Mouse (Mus musculus) ovary, postnatal 10 days (tissue): ENCODE data around the gene Tmco1.

Source experiments
- DNase-seq: peaks from one replicate; pipeline ENCODE4 v3.0.0; 2022; ENCODE audit warnings: low spot score

The Tmco1 gene

DNA sequence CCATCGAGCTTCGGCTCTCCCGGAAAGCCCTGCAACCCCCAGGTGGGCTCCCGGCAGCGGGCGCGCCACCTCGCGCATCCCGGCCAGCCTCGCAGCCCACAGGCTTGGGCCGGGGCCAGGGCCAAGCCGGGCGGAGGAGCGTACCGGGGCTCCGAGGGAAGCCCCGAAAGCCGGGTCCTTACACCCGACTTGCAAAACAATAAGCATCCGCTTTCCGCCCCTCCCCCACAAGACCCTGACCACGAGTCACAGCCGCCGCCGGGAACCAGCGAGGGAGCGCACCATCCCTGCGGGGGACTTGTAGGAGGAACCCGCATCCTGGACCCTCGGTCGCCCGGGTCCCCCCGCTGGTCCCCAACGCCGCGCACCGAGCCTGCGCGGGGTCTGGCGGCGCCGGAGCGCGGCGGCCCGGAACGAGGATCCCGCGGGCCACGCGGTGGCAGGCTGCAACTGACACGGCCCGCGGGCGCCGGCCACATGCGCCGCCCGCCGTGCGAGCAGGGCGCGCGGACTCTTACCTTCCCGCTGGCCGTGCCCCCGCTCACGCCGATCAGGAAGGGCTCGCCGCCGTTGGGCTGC lies 23.8 kb upstream of the Tmco1 start:
- DNase-seq: peak; percentile 59

DNA sequence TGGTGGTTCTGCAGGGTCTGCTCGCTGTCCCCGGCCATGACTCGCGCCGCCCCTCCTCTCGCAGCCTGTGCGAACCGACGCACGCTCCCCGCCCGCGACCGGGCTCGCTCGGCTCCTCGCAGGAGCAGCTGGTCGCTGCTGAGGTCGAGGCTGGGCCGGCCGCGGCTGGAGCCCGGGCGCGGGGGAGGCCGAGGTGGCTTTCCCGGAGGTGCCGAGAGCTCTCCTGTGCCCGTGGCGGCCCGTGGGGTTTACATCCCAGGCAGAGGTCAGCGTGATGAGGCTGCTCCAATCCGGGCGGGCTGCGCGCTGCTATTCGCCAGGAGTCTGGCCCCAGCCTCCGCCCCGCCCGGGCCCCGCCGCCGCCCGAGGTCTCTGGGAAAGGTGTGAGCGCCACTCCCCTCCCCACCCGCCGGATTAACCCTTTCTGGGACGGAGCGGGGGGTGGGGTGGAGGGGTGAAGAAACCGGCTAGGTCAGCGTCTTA lies 23.3 kb upstream of the Tmco1 start:
- peak; percentile 73 for DNase-seq

DNA sequence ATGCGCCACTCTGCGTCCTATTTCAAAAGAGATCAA lies 23.0 kb upstream of the Tmco1 start, which contains the start of gene Uck2:
Gene Uck2 (minus strand): TSS at position 1 of the 36 bp plus-strand sequence.
- no peak for DNase-seq

DNA sequence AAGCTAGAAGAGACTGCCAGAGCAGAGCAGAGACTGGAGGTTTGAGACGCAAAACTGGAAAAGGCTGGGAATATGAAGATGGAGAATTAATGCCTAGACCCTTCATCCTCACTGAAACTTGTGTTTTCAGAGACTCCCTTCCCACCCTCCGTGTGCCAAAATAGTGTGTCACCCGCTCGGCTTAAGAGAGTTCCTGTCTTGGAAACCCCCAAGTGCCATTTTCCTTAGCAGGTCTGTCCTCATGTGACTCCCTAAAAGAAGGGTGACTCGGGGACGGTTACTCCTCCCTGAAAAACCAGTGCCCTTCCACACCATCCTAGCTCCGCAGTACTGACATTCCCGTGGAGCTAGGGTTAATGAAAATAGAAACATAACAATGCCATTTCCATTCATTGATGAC lies 22.8 kb upstream of the Tmco1 start:
- DNase-seq: no peak

DNA sequence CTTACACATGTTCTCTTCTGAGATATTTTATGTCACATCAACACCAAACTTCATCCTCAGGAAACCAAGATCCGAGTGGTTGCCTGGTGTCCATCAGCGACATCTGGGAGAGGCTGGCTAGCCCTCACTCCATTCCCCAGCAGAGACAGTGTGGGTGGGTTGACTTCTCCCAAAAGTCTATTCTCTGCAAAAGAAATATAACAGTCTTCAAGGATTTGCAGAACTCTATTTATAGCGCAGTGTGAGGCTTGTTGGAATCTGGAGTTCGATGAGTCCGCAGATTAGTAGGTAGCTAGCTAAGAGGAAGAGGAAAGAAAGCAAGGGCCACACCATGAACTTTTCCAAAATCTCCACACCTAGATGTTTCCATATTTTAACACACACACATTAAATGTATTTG lies 21.0 kb upstream of the Tmco1 start:
- no peak for DNase-seq

DNA sequence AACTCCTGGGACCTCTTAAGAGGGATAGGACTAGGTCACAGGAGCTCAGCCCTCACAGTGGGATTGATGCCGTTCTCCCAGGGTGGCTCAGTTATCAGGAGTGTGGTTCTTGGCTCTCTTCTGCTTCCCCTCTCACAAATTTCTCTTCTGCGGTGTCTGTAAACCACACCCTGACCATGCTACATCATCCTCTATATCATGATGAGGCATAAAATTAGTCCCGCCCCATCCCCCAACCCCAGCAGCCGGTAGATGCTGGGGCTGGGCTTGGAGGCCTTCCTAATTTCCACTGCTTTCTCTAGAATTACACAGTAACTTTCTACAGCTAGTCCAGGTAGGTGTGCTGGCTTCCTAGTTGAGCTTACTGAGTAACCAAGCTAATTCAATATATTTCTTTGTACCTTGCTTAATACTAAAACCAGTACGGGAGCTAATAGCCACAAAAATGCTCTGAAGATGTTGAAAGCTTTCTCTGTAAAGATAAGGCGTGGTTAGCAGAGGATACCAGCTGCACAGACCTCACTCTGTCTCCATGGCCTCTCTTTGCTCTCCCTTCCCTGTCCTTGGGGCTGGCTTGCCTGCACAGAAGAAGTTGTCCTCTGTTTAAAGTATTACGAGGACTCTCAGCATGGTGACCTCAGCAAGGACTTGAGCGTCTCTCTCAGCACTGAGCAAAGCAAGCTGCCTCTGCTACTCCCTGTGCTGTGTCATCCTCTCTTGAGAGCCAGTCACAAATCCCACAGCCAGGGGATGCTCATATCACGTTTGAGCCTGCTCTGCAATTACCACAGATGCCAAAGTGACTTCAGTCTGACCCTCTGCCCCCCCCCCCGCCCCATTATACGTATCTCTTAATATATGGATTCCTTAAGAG lies 19.3 kb upstream of the Tmco1 start:
- no peak for DNase-seq

DNA sequence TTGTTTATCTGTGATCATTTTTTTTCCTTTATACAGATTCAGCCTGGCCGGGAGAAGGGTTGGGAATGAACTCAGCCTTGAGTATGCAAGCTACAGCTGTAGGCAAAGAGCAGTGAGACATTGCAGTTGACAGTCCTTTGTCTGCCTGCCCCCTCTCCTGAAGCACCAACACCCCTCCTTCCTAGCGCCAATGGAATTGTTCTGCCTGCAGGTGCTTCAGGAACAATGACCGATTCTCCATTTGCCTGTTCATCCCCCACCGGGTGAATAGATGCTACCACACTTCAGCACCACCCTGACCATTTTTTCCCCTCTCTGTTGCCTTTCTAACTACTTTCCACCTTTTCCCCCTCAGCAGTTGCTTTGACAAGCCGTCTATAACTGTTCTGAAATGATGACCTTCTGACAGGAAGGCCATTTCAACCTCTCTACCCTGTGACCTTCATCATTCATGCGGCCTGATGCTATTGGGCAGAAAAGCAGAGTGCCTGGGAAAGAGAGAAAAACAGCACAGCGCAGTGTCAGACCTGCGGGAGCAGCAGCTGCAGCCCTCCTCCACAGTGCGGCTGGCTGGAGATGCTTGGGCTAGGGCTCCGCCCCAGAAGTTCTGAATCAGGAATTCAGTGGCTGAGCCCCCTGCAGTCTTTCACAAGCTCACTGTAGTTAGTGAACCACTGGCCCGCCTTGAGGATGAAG lies 18.5 kb upstream of the Tmco1 start:
- DNase-seq: no peak

DNA sequence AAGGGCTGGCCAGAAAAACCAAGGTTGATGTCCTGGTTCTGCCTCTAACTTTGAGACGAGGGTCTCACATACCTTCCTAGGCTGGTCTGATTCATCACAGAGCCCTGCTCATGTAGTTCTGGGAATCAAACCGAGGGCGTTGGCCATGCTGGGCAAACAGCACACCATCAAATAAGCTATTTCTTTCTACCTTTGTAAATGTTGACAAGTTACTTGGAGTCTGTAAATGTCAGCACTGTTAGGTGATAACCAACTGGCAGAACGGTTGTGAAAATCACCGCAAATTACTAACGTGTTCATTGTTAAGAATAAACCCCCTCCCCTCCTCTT lies 17.9 kb upstream of the Tmco1 start:
- no peak for DNase-seq

DNA sequence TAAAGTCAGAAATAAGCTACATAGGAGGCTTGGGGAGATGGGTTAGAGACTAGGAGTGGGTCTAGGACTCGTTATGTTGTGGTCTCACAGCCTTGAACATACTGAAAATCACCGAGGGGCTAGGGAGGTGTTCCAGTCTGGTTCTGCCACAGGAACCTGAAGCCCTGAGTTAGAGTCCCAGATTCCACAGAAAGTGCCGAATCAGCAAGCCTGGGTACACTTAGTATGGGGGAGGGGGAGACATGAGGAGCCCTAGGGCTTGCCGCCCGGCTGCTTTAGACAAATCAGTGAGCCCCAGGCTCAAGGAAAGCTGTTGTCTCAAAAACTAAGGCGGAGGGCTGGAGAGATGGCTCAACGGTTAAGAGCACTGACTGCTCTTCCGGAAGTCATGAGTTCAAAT lies 16.6 kb upstream of the Tmco1 start:
- no peak for DNase-seq

DNA sequence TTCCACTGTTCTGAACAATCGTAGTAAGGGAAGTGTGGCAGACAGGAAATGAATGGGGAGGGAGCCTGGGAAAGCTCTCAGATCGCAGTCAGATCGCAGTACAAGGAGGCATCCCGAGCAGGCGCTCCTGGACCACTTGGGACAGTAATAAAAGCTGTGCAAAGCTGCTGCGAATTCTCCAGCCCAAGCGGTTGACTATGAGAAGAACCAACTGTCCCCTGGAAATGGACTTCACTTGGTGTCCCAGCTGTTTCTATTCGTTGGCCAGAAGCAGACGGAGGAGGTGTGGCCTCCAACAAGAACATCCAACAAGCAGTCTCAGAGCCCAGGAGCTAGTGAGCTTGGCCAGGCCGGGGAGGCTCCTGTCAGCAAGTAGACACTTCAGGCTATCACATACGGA lies 15.7 kb upstream of the Tmco1 start:
- DNase-seq: no peak

DNA sequence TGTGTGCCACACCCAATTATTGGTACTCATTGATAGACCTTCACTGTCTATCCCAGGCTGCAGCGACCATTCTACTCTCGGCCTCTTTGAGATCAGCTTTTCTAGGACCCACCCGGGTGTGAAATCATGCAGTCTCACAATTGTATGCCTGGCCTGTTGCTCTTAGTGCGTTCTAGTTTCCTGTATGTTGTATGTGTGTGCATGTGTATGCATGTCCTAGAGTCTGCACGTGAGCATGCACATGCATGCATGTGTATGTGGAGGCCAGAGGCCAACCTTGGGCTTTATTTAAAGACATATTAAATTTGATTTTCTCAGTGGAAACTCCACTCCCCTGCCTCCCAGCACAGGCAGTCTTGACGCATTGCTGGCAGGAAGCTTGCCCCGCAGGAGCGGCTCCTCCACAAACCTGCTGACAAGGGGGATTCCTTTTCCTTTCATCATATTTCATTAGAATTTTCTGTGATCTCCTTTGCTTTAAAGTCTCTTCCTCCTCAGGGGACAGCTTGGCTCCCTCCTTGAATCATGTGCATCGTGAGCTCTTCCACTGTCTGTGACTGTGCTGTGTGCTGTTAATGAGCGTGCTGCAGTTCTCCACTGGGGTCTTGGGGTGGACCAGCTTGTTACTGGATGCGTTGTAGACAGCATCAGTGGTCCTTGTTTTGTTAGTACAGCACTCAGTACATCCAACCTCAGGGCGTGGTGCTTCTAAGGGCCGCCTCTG lies 12.3 kb upstream of the Tmco1 start:
- DNase-seq: no peak

DNA sequence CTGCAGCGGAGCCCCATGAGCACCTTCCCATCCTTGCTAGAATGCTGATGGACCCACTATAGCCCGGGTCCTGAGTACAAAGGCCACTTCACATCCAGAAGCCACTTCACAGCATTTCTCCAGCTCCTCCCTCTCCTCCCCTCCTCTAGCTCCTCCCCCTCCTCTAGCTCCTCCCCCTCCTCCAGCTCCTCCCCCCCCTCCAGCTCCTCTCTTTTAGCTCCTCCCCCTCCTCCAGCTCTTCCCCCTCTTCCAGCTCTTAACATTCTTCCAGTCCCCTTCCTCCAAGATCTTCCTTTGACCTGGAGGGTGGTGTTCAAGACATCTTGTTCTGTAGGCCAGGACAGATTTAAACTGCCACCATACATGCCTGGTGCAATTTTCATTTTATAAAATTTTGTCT lies 8.1 kb upstream of the Tmco1 start:
- DNase-seq: no peak

DNA sequence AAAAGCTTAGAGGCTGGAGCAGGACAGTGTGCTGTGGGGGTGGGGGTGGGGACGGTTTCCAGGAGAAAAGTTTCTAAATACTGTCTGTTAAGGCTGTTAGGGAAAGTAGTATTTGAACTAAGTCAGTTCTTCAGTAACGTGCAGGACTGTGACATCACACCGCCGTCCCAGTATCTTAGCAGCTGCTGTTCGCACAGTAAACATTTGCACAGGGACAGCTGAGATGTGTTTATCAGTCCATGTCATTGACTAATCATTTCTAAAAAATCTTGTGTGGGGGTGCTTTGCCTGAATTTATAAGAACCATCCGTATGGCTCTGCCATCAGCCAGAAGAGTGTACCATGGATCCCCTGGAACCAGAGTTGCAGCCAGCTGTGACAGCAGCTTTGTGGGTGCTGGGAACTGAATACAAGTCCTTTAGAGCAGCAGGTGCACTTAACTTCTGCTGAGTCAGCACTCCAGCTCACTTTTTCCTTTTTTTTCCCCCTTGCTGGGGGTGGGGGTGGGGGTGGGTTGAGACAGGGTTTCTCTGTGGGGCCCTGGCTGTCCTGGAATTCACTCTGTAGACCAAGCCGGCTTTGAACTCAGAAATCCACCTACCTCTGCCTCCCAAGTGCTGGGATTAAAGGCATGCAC lies 2.6 kb upstream of the Tmco1 start:
- DNase-seq: no peak

DNA sequence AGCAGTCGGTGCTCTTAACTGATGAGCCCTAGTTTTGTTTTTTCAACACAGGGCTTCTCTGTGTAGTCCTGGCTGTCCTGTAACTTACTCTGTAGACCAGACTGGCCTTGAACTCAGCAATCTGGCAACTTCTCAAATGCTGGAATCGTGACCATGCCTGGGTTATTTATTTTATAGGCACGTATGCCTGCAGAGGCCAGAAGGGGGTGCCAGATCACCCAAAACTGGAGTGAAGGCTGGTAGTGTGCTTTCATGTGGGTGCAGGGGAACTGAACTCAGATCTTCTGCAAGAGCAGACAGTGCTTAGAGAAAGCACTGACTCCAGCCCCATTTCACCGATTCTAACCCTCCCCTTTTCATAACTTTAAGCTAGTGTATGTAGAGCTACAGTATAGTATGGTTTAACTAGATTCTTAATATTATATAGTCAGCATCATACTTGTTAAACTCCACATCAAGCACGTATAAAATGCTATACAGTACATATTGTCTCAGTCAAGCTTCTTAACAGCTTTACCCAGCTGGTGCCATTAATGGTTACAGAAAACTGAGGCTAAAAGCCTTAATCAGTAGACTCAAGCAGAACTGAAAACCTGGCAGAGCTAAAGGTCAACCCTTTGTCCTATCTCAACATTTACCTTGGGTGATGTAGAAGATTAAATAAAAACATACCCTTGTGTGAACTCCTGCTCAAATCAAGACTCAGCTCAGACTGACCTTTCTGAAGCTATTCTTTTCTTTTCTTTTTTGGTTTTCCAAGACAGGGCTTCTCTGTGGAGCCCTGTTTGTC lies 1.5 kb upstream of the Tmco1 start:
- DNase-seq: no peak

DNA sequence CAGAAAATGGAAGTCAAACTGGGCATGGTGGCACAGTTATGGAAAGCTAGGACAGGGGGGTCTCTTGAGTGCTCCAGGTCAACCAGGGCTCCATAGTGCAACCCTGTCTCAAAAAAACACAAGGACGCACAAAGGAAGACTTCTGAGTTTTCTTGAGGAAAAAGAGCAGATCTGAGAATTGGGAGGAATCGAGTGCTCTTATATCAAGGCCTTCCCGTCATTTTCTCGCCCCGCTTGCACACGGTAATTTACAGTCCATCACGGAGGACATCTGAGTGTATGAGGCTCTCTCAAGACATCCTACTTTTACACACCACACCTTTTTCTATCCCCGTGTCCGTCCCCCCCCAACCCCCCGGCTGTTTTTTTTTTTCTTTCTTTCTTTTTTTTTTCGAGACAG lies 504 bp upstream of the Tmco1 start:
- no peak for DNase-seq

DNA sequence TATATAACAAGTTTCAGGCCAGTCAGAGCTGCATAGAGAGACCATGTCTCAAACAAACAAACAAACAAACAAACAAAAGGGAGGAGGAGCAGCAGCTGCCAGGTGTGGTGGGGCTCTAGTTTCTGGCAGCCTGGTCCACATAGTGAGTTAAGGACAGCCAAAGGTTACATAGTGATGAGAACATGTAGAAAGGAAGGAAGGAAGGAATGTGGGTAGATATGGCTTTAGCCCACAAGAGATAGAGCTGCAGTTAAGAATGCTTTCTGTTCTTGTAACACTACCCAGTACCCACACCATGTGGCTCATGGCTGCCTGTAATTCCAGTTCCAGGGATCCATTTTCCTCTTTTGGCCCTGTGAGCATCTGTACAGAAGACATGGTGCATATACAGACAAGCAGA lies 4.2 kb downstream of the Tmco1 start:
- DNase-seq: no peak

DNA sequence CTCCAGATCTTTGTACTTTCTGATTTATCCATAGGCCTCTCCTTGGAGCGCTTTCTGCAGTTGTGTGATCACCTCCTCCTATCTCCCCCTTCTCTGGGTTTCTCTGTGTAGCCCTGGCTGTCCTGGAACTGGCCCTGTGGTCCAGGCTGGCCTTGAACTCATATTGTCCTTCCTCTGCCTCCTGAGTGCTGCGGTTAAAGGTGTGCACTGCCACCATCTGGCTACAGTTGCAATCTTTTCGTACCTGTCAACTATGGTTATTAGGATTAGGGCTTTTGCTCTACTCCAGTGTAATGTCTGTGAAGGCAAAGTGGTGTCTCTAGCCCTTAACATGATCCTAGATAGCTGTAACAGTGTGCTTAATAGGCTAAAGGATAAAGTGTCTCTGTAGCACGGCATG lies 5.0 kb downstream of the Tmco1 start:
- DNase-seq: no peak

DNA sequence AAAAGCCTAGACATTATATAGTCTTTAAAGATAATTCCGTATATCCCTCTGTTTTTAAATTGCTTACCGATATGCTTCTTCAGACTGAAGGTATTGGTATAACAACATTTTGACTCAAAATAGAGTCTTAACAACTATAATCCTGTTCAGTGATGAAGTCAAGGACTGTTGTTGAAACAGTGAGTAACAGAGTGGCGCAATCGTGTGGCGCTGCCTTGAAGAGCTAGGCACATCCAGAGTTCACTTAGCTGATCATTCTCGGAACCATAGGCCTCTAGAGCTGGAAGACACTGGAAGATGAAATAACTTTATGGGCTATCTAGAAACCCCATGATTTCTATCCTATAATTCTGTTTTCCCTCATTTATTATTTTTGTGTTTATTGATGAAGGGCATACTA lies 13.5 kb downstream of the Tmco1 start:
- DNase-seq: no peak

DNA sequence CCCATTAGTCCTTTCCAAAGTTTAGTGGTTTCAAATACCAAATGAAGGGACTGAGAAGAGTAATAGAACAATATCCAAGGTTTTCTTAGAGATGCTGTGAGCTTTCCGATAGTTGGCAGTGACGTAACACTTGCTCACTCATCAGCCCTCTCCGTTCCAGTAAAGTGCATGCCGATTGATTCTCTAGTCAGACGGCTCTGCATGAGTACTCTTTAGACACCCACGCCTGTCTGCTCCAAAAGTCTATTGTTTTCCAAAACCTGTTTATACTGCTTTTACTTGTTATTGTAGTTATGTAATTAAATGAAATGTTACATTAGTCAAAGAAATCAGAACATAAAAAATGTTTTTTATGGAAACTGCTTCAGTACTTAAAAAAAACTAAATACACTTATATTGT lies 20.6 kb downstream of the Tmco1 start:
- DNase-seq: no peak

DNA sequence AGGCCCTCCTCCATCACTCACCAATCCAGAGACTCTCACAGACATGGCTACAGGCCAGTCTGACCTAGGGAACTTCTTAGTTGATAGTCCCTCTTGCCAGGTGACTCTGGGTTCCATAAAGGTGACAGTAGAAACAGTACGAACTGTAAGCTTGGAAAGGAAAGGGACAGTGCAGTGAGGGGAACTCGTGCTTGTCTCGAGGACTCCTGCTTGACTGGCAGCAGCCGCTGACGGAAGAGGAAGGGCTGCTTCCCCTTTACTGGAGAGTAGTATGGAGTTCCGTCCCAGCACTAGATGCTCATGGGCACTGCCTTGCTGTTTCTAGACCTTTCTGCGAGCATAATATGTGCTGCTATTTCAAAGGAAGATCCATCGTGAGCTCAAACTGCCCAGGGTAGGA lies 22.9 kb downstream of the Tmco1 start:
- no peak for DNase-seq

DNA sequence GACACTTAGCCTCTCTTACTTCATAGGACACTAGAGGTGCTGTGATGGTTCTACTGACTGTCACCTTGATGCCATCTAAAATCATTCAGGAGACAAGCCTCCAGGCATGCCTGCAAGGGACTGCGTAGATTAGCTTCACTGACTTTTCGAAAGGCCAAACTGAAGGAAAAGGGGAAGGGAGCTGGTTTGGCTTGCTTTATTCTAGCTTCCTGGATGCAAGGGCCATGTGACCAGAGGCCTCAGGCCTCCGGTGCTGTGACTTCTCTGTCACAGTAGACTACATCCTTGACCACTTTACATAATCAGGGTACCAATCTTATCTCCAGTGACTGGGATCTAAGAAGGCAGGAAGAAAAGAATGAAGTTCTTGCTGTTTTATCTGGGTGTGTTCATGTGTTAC lies 28.2 kb downstream of the Tmco1 start:
- no peak for DNase-seq

DNA sequence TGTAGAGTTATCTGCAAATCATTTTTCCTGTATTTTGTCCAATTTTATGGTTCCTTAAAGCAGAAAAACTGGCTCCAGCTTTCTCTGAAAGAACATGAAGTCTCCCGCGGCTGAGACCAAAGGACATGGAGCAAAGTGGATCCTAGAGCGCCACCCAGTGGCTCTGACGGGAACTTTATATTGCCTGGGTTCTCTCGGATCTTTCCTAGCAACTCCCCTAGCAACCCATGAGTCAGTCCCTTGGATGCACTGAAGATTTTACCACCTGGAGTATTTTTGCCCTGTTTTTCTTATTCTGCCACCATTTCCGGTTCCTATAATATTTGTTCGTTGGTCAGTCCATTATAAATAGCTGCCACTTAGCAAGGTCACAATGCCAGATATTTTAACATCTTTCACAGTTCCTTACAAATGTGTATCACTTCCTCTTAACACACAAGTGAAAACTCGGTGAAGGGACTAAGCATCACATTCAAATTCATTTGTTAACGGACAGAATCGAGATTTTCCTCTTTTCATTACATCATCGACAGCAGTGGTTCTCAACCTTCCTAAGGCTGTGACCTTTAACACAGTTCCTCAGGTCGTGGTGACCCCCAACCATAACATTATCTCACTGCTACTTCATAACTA lies 29.4 kb downstream of the Tmco1 start:
- DNase-seq: peak; percentile 56
